Mouse (Mus musculus): Measurements from ENCODE around the gene Slc4a10.

- no peak for TF ChIP-seq POLR2A (IDR thresholded peaks at IDR 0.05; ENCODE audit: borderline replicate concordance, extremely low read depth, low read depth, low read length)
- no peak for TF ChIP-seq CTCF (IDR thresholded peaks at IDR 0.05; ENCODE audit: insufficient read depth, low read length)
These were observed 28.1 kb upstream of the Slc4a10 start for GRCm38 (mm10) chr2:62018209-62018608.

All from lung, adult 2 months (tissue).